Mouse (Mus musculus) cerebellum, adult 8-10 months (tissue): ENCODE data around the gene Hipk2.
A peak's percentile ranks its signal among the peaks of the same experiment; 100 is the strongest.

Source experiments
- DNase-seq: peaks from one replicate; pipeline ENCODE4 v3.0.0; 2022

The Hipk2 gene

GRCm38 (mm10) chr6:38739266-38739665, 136.7 kb downstream of the Hipk2 start:
- no peak for DNase-seq

- DNase-seq, result no peak
These were observed 138.2 kb downstream of the Hipk2 start for GRCm38 (mm10) chr6:38737763-38738162.

DNA sequence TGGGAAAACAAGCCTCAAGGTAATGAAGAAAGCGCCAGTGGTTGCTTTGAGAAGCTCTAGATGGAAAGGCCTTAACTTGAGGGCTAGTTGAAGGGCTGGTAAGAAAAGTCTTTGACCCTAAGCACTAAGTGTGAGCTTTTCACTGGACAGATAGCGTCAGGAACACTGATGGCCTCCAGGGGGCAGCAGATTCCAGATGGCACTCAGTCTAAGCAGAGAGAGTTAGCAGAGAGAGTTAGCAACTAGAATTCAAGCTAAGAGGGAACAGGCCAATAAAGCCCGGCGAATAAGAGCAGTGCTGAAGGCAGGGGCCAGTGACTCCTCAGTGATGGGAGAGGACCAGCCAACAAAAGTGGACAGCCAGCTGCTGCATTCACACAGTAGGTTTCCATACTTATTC, 139.7 kb downstream of the Hipk2 start:
- DNase-seq, result peak; percentile 79

DNA sequence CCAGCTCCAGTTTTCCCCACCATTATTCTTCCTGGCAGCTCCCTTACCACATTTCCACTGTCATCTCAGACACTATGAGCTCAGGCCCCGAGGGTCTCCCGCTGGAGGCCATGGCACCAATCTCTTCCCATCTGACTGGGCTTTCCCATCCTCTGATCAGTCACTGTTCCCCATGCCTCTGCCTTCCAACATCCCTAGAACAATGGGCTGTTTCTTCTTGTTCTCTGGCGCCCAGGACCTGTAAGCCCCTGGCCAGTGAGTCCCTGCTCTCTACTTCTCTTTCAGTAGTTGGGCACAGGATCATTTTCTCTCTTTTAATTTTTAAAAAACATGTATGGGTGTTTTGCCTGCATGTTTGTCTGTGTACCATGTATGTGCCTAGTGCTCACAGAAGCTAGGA, 143.3 kb downstream of the Hipk2 start:
- DNase-seq, result no peak

DNA sequence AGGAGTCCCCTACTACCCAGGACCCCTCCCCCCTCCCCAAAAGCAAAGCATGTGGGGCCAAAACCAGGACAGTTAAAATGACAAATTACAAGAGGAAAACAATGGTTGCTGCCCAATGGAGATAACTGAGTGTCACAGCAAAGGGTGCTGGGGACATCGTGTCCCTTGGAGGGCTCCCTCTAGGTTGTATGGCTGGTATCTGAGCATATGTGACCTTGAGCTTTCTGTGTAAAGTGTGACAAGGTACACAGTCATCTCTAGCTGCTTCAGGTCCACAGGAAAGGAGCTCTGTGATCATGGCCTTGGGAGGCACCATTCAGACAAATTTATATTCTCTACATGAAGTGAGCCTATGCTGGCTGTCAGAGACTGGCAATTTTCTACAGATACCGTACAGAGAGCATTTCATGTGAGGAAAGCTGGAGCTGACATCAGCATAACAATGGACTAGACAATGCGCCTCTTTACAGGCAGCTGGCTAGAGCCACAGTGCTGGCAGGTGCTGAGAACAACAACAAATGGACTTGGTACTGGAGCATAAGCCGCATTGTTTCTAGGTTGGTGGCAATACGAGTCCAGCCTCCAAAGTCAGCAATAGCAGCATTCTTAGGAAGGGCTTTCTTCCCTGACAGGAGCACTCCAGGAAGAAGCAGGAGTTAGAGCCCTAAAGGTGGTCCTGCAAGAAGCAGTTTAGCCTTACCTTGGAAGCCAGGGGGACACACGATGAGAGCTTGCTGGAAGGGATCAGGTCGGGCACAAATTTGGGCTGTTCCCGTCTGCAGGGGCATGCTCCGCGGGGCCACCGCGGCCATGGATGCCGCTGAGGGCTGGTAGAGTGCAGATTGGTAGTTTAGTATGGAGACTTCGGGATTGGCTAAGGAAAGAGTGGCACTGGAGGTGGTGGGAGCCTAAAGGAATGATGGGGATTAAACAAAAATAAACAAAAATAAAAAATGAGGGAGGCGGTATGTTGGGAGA, 145.5 kb downstream of the Hipk2 start:
- DNase-seq, result no peak

DNA sequence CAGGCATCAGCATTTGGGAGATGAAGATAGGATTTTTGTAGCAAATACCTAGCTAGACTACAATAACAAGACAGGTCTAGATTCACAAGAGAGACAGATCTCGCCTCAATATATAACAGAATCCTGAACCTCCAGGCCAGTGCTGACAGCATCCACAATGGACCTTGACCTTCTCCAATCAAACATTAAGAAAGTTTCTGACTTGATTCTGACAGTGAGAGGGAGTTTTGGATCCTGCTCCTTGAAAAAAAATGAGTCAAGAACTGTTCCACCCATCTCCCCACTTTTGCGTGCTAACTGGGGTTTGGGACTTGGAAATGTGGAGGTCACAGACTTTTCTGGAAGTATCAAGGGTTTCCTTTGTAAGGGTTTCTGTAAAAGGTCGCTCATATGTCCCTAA, 150.4 kb downstream of the Hipk2 start:
- no peak for DNase-seq

DNA sequence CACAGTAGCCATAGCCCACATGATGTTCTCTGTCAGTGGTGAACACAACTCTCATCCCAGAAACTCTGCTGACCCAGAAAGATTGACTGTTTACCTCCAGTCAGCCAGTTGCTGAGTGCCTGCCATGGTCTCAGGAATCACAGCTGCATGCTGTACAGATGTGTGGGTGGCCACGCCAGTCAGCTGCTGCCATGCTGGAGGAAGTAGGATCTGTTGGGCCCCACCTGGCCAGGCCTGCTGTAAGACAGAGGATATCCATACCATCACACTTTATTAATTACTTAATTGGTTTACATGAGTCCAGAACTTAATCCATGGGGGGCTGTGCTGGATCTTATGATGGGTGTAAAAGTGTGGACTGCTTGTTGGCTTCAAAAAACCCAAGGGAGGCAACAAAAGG, 154.6 kb downstream of the Hipk2 start:
- DNase-seq, result no peak

GRCm38 (mm10) chr6:38719229-38719628, 156.7 kb downstream of the Hipk2 start:
- no peak for DNase-seq

- no peak for DNase-seq
These were observed 157.3 kb downstream of the Hipk2 start for GRCm38 (mm10) chr6:38718625-38719024.

GRCm38 (mm10) chr6:38715881-38716280, 160.1 kb downstream of the Hipk2 start:
- DNase-seq, result no peak

- no peak for DNase-seq
These were observed 161.7 kb downstream of the Hipk2 start for GRCm38 (mm10) chr6:38713957-38714898.

DNA sequence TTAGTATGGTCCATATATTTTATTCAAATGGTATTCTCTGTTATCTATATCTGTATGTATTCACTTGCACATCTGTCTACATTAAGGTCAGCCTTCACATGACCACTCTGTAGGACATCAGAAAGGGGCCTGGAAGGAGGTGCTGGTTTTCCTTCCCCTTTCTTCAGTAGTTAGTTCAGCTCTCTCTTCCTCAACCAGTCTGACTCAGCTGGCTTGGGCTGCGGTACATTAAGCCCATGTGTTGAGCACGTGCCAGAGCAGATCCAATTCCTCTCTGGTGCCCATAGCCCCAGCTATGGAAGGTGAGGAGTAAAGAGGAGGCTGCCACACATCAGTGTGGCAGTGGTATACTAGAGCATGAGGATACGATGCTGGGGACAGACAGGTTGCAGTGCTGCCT, 165.5 kb downstream of the Hipk2 start:
- DNase-seq, result no peak

- DNase-seq, result no peak
These were observed 171.5 kb downstream of the Hipk2 start for GRCm38 (mm10) chr6:38704264-38704984.

DNA sequence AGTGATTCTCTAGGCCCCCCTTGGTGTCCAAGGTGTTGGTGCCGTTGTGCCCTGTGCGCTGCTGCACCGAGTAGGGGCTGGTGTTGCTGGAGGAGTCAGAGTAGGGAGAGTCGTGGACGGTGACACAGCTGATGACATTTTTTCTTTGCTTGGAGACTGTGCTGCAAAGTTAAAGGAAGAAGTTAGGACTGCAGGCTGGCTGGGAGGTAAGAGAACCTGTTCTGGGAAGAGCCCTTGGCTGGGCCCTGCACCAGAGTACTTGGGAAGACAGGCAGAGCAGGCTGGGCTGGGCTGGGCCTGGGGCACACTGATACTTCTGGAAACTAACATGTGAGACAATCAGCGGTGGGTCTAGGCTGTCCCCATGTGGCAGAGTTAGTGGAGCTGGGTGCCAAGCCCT, 172.4 kb downstream of the Hipk2 start:
- DNase-seq, result no peak

DNA sequence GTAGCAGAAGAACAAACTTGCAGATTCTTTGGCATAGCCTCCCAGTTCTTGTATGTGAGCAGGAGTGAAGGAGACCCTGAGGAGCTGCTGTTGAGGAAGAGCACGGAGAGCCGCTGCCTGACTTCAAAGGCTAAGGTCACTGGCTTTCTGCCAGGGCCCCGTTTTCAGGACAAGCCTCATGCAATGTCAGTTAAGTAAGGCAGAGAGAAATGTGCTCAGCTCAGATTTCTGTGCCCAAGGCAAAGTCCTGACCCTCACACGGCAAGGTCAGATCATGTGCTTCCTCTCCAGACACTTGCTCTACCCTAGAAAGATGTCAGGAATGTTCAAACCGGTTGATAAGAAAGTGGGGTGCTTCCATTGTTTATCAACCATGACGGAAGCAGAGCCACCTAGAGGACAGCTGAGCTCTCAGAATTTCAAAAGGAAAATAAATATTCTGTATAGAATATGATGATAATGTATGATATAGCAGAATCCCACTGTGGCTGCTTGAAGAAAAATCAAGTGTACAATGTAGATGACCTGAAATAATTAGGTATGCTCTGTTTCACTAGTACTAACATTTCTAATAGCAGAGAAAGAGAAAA, 173.1 kb downstream of the Hipk2 start:
- DNase-seq, result no peak

DNA sequence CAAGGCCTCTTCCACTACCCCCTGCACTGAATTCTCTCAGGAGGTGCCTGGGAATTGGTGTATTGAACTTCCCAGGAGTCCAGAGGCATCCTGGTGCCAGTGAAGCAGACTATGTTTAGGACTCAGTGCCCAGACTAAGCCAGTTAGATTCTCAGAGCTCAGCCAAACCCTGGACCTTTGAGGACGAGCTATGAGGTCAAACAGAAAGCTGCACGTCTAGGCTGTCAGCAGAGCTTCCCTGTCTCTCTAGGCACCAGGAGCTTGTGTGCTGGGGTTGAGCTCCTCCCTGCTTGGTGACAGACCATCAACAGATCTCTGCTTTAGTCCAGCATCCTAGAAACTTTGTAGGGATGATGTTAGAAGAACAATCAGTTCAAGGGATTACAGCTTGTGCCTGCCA, 174.5 kb downstream of the Hipk2 start:
- no peak for DNase-seq

DNA sequence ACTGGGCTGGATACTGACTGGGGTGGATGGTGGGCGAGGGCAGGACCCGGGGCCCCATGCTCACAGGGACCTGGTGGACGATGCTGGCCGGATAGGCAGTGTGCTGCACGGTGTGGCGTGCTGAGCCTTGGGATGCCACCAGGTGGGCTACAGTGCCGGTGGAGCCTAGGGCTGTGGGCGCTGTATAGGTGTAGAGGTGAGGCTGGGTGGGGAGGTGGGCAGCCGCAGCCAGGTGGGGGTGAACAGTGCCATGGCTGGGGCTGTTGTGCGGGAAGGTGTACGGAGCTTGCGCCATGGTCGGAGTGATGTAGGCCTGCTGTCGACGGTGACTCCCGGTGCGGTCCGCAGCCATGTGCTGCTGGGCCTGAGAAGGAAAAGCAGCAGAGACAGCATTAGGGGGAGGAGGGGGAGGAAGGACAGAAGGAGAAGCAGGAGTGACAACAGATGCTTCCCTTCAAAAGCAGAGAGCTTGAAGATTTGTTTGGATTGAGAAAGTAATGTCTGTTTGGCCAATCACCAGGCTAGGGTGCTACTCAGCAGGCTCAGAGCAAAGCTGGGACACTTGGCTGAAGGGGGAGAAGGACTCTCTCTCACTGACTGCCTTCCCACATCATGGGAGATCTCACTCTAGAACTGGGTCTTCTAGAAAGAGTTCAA, 177.6 kb downstream of the Hipk2 start:
- DNase-seq, result no peak

GRCm38 (mm10) chr6:38696570-38696969, 179.4 kb downstream of the Hipk2 start:
- no peak for DNase-seq

DNA sequence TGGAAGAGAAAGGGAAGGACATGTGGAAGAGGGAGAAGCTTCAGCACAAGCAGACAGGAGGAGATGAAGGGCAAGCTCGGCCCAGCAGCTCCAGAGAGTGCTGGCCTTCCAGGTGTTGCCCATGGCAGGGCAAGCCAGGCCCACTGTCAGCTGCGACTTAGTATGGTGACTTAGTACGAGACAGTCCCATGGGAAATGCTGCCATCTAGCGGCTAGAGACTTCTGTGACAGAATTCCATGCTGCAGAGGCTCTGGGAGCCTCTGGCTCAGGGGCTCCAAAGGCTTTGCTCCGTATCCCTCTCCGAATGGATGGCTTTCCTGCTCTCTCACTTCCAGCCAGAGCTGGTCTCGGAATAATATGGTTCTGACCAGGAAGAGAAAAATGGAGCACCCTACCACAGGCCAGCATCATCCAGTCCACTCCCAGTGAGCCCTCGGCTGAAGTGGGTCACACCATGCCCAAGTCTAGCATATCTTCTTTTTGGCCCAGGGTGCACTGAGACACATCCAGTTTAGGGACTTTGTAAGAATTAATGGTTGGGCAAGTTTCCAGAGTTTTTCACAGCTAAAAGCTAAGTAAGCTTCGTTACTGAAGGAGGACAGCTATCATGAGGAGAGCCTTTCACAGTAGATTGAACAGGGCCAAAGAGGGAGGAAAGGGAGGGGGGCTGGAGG, 180.4 kb downstream of the Hipk2 start:
- peak; percentile 81 for DNase-seq

- DNase-seq, result no peak
These were observed 183.4 kb downstream of the Hipk2 start for GRCm38 (mm10) chr6:38692556-38692955.

- DNase-seq, result no peak
These were observed 184.9 kb downstream of the Hipk2 start for GRCm38 (mm10) chr6:38691052-38691451.
